Mouse (Mus musculus) mature B cell (primary cell): Measurements from ENCODE around the gene Fkrp.

Experiments
- in situ Hi-C: fragments of 300-500 bp; cut with MboI; formaldehyde crosslinking; loops from 2 replicates; pipeline ENCODE4 v1.14.3; 2019

Gene Fkrp

DNA sequence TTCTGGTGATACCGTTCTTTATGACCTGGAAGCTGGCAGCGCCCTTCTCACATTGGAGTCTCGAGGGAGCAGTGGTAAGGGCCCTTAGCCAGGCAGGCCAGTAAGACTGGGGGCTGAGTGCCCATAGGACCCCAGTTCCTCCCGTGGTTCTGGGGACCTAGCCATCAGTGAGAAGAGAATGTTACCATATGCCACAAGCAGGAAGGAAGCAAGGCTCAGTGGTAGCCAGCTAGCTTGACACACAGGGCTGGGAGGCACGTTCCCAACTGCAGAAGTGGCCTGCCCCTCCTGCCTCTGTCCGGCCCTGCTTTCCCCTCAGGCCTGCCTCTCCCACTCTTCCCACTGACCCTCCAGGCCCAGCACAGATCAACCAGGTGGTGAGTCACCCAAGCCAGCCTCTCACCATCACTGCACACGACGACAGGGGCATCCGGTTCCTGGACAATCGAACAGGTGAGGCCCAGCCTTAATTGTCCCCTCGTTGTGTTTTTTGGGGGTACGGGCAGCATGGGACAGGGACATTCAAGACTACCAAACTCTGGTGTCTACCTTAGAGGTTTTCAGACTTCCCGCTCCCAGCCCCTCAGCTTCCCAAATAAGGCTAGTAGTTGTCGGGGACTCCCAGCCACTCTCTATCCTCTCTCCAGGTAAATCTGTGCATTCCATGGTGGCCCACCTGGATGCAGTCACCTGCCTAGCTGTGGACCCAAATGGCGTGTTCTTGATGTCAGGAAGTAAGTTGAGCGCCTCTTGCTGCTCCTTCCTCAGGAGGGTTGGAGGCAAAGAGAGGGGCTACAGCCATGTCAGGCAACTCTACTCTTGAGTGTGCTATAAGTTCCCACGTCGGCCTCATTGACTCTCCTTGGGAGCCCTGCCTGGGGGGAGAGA lies 21.6 kb upstream of the Fkrp start:
- in situ Hi-C loops = no loop called here

DNA sequence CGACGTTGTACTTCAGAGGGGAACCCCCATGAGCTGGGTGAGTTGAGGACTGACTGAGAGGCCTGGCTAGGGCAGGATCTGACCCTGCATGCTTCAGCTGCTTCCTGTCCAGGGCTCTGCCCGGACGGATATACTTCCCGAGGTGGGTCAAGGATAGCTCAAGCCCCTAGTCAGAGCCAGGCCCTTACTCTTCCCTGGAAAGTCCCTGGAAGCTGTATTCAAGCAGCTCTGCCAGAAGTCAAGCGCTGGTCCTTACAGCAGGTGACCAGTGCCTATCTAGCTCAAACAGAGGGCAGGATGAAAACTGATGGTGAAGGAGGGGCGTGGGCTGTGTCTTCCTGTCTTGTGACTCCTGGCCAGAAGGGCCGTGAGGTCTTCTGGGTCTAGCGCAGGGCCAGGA lies 13.9 kb upstream of the Fkrp start:
- in situ Hi-C loops = no loop called here

DNA sequence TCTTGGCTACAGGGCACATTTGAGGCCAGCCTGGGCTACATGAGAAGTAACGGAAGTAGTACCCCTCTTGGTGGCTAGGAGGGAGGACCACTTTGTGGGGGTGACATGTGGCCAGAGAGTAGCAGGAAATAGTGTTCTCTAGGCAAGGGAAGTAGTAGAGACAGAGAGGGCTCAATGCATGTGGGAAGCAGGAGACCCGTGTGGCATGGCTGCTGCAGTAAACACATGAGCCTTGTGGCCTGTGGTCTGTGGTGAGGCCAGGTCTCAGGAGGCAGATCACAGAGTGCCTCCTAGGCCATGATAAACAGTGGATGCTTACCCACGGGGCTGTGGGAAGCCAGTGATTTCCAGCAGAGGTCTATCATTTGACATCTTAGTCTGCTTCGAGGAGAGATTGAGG lies 10.7 kb upstream of the Fkrp start:
- in situ Hi-C loops = no loop called here

DNA sequence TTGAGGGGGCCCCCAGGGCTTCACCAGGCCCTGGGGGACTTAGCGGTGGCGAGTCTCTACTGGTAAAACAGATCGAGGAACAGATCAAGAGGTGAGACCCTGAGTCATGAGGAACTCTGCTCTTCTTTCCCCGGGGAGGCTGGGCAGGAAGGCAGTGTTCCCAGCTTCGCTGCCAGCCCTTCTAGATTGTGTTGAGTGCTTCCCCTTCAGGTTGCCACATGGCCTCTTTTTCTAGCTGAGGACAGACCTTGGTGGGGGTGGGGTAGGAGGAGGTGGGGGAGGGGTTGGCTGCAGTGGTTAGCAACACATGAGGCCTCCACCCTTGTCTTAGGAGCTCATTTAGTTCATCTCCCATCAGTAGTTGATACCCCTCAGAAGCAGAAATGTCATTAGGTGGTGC lies 10.0 kb upstream of the Fkrp start:
- in situ Hi-C loops = no loop called here

DNA sequence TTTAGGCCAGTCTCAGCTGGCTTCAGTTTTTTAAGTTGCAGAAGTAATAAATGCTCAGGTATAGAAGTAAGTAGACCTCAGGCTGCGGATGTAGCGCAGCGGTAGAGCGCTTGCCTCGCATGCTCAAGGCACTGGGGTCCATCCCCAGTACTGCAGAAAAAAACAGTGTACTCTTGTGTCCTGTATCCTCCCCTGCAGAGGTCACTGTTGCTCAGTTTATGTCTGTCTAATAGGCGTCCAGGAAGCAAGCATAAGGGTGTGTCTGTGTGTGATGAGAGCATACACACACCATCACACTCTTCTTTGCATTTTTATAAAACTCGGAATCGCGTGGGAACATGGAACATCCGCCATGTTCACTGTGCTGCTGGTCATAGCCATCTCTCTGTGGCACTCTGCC lies 9.3 kb upstream of the Fkrp start:
- in situ Hi-C loops = no loop called here

DNA sequence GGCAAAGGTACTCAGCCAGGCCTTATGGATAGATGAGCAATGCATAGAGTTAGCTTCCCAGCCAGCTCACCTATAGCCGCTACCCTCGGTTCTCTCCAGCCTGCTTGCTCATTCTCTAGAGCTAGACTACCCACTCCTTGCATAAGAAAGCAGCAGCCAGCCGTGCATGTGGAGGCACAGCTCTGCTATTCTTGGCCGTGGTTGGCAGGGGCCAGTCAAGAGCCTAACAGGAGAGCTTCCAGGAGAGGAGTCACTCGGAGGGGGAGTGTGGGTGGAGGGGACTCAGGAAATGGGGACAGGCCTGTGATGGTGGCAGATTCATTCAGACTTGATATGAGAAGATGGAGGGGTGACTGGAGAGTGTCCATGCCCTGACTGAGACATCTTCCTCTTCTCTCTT lies 7.2 kb upstream of the Fkrp start:
- in situ Hi-C loops = no loop called here

DNA sequence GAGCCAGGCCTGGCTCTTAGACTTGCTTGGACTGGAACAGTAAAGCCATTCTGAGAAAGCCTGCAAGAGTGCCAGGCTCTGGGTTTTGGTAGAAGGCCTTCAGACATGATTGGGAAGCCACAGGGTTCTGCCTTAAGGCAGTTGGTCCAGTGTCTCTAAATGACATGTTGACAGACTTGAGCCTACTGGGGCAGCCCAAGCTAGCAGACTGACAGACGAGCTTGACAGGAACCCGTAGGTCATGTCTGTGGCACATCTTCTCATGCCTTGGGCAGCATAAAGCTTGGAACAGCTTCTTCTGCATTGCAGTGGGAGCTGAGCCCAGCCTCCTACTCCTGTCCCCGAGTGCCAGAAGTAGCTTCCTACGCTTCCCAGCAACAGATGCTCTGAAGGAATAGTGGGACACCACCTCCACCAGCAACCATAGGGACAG lies 5.2 kb upstream of the Fkrp start:
- in situ Hi-C loops = no loop called here

DNA sequence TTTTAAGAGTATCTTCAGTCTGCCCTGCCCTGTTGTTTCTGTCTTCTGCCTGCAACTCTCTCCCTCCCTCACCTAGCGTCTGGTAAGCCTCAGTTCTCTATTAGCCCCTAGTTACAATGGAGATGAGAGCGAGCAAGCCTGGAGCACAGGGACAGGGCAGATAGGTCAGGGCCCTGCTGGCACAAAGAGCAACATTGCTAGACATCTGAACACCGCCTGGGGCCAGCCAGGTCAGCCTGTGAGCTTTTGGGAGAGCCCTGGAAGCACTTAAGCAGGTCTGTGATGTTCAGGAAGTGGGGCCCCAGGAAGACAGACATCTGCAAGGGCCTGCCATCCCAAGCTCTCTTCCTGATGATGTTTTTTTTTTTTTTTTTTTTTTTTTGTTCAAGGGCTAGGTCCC lies 4.6 kb upstream of the Fkrp start:
- in situ Hi-C loops = no loop called here

DNA sequence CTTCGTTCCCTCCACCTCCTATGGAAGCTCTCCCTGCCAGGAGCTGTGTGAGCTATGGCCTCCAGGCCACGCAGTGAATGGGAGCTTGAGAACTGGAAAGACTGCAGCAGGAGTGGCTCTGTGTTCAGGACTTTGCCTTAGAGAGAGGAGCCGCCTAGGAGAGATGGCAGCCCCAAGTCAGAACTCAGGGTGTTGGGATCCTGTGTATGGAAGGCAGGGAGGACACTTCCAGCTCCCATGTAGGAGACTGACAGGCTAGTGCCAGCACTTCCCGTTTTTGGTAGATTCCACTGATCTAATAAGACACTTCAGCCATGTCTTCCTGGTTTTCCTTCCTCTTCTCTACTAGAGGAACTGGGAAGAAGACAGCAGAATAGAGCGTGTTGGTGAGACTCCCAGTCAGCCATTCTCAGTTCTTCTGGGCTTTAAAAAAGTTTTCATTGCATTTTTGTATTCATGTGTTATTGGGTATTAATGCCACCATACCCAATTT lies 3.8 kb upstream of the Fkrp start:
- in situ Hi-C loops = no loop called here

DNA sequence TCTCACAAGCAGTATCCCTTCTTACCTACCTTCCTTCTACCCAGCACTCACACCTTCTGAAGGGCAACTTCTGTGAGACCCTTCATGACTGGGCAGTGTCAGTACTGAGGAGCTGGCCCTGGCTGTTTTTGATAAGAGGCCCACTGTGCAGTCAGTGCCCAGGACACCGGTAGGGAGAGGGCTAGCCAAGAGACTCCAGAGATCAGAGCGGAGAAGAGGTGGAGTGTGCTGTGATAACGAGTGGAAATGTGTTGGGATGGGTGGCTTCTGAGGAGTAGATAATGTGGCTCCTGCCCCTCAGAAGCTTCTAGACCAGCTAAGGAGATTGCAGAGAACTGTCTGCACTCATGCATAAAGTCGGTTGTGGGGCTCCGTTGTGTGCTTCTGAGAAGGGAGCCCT lies 3.3 kb upstream of the Fkrp start:
- in situ Hi-C loops = loop anchor here (5.0 kb wide), 1 partner anchor 38 kb away; no protein-coding TSS in a partner anchor

DNA sequence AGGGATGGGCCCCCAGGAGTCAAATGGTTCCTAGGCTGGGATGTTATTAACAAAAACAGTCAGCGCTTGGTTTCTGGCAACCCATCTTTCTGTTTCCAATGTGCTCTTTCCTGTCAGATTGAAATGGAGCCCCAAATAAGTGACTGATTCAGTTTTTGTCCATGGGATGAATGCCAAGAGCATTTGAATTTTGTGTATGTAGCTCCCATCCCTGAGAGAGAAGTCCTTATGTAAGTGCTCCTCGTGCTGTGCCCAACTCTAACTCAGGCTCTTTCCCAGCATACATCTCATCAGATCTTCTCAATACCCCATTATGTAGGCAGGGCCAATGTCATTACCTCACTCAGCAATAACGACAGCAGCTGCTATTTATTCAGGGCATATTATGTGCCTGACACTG lies 1.2 kb upstream of the Fkrp start:
- in situ Hi-C loops = loop anchor here (5.0 kb wide), 1 partner anchor 40 kb away; no protein-coding TSS in a partner anchor

DNA sequence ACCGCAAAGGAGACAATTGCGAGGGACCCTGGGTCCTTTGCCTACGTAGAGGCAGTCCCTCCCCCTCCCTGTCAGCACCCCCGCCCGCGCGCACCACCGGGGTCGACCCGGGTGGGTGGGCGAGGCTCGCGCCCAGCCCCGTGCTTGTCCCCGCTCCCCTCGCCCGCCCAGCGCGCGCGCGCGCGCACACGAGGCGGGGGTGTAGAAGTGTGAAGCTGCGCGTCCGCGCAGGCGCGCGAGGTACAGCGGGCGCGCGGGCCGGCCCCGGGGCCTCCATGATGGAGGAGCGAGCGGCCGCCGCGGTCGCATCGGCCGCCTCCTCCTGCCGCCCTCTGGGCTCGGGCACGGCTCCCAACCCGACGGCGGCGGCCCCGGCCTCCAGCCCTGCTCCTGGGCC lies 456 bp downstream of the Fkrp start:
- in situ Hi-C loops = loop anchor here (5.0 kb wide), 1 partner anchor 41 kb away; no protein-coding TSS in a partner anchor

DNA sequence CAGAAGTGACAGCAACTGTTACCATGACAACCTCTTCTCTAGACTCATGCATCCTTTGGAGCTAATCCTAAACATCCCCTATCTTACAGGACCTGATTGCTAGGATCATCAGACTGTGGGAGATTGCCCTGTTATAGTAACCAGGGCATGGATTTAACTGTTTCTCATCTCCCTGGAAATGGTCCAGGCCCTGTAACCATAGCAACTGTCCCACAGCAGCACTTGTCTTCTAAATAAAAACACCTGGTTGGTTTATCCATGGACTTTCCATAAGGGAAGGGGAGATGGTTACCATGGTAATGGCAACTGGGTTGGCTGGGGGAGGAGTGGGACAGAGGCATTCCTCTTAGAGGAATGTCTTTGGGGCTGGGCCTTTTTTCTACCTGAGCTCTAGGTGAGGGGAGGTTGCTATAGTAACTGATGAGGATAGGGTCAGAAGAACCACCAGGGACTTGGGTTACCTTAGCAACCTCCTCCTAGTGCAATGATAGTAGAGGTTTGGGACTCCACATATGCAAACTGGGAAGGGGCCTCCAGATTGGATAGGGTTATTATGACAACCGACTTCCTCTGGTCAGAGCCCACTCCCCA lies 1.1 kb downstream of the Fkrp start, which contains the start of gene Strn4:
Gene Strn4, plus strand, starts transcription at position 539 of the 591 bp plus-strand sequence.
- in situ Hi-C loops = loop anchor here (5.0 kb wide), 1 partner anchor 42 kb away; no protein-coding TSS in a partner anchor

DNA sequence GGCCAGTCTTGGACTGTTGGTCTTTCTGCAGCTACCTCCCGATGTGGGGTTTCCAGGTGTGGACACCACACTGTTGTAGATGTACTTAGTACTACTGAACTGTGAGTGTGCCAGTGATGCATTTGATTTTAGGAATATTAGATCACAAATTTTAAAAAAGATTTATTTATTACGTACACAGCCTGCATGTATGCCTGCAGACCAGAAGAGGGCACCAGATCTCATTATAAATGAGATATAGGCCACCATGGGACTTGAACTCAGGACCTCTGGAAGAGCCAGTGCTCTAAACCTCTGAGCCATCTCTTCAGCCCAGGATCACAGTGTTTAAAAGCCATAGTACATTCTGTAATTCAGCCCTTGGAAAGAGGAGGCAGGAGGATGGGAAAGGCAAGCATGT lies 4.0 kb downstream of the Fkrp start:
- in situ Hi-C loops = no loop called here

DNA sequence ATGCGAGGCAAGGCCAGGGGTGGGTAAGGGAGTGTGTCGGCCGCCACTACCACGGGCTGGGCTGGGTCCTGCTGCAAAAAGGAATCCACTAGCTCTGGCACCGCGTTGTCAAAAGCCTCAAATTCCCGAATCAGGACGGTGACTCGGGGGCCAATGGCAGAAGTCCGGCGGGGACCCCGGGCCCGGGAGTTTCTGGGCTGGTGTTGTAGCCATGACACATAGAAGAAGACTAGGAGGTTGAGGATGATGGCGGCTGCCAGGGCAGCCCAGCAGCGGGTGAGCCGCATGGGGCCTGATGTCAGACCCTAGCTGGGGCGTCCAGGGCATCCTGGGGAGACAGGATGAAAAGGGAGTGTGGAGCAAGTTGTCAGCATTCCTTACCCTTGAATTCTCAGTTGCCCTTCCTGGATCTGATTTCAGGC lies 4.9 kb downstream of the Fkrp start:
- in situ Hi-C loops = no loop called here

DNA sequence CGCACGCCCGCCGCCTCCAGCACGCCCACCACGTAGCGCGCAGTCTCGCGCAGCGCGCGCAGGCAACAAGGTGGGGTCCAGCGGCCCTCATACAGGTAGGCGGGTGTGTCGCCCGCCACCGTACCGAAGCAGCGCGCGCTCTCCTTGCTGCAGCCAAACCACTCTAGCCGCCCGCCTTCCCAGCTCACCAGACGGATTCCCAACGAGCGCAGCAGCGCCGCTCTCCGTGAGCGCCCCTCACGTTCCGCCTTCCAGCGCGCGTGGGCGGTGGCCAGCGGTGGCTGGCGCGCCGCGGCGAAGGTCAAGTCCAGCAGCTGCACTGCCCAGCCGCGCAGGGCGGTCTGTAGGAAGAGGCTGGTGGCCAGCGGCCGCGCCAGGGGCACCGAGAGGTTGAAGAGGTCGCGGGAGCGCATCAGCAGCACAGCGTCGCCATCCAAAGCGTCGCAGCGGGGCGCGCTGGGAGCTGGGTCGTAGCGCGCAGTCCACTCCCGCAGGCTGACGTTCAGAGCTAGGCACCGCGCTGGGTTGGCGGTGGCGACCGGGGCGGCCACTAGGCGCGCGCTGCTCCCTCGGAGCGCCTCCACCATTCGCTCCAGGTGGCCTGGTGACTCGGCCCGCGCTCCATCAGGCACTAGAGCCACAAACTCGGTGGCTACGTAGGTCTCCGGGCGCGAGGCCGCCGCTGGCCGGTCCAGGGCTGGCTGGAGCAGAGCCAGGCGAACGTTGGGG lies 5.4 kb downstream of the Fkrp start:
- in situ Hi-C loops = no loop called here

DNA sequence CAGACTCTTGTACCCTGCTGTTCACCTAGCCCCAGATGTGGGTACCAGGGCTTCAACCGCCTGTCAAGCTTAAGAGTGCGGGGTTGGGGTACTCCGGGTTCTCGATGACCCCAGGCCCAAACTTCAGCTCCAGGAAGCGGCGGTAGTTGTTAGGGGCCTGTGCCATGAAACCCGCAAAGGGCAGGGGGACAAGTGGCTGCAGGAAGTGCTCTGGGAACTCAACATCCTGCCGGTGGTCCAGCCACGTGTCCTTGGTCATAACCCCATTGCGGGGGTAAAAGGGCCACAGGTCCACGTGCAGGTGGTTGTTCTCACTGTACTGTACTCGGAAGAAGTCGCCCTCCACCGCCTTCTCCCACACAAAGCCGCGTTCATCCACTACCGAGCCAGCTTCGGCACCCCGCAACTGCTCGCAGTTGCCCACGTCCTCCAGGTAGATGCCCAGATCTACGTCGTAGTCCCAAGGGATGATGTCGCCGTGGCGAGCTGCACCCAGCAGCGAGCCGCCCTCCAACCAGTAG lies 6.1 kb downstream of the Fkrp start:
- in situ Hi-C loops = no loop called here

DNA sequence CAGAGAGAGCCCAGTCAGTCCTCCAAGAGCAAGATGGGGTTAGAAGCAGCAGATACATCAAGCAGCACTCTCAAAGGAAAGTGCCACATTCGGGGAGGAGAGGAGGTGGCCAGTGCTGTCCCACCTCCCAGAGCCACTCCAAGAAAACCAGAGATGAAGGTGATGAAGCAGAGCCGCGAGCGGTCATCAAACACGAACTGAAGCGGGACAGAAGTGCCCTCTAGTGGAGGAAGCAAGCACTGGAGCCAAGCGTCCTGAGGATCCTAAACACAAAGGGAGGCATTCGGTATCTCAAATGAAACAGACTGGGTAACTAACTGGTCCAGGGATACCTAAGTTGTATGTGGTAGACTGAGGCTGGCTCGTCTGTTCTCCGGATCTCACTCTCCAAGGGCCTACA lies 6.8 kb downstream of the Fkrp start:
- in situ Hi-C loops = no loop called here

DNA sequence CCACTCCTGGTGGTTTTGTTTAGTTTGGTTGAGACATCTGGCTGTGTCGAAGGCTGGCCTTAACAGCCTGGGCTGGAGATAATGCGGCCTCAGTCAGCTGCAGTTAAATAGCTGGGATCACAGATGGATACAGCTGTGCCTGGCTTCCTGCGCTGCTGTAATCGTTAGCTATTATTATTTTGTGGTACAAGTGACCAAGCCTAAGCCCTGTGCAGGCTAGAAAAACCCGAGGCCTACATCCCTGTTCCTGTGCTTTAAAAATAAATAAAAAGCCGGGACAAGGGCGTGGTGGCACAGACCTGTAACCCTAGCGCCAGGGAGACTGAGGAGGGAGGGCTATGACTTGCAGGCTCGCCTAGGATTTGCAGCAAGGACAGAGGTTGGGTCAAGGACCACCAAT lies 7.9 kb downstream of the Fkrp start:
- in situ Hi-C loops = no loop called here

DNA sequence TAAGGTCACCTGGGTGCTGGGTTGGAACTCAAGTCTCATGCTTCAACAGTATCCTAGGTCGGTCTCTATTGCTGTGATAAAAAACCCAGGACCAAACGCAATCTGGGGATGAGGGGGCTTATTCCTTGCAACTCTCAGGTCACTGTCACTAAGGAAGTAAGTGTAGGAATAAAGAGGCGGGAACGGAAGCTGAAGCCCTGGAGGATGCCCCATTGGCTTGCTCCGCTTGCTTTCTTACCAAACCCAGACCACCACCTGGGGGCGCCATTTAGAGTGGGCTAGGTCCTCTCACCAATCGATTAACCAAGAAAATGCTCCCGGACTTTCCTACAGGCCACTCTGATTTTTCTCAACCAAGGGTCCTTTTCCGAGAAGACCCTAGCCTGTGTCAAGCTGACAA lies 8.6 kb downstream of the Fkrp start:
- in situ Hi-C loops = no loop called here

DNA sequence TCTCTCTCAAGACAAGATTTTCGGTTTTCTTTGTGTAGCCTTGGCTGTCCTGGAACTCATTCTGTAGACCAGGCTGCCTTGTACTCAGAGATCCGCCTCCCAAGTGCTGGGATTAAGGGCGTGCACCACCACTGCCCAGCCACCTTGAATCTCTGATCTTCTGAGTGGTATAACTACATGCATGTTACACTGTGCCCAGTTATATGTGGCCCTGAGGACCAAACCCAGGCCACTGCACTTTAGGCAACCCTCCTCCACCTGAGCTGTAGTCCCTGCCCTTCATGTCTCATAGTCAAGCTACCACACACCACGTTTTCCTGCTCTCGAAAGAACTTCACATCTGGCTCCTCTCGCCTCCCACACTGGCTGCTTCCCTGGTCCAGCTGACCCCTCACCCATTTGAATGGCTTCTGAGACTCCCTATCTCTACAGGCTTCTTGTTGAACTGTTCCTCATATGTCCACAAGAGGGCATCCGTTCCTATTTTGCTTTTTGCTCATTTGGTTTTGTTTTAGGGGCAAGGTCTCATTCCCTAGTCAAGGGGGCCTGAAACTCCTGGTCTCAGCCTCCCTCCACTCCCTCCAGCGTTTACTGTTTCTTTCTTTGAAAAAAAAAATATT lies 12.0 kb downstream of the Fkrp start:
- in situ Hi-C loops = no loop called here

DNA sequence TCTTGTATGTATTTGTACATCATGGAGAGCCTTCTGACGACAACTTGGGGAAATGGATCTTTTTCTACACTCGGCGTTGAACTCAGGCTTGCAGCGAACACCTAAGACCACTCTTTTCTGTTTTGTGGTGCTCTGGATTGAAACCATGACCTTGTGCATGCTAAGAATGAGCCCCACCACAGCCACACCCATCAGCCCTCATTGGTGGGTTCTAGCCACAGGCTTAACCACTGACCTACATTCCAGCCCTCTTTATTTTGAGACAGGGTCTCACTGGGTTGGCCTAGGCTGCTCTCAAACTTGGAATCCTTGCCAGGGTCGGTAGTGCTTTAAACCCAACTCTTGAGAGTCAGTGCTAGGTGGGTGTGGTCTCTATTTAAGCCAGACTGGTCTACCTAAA lies 21.6 kb downstream of the Fkrp start:
- in situ Hi-C loops = no loop called here
